Mouse (Mus musculus) liver, embryonic 14.5 days (tissue): Measurements from ENCODE around the gene Gm5862.
"Not testable (repeated sequence)": the region's sequence is repeated elsewhere in the genome, so short reads cannot be mapped to it uniquely, and the experiment has no call there.

Experiments
- CTCF ChIP-seq: IDR thresholded peaks from 2 replicates; pipeline ENCODE4 v1.5.1; 2016; ENCODE audit warnings: antibody characterized with exemption, low read depth, control low read depth
- EP300 ChIP-seq: IDR thresholded peaks from 2 replicates; pipeline ENCODE4 v1.6.1; 2016; ENCODE audit warnings: antibody characterized with exemption, low read depth

DNA sequence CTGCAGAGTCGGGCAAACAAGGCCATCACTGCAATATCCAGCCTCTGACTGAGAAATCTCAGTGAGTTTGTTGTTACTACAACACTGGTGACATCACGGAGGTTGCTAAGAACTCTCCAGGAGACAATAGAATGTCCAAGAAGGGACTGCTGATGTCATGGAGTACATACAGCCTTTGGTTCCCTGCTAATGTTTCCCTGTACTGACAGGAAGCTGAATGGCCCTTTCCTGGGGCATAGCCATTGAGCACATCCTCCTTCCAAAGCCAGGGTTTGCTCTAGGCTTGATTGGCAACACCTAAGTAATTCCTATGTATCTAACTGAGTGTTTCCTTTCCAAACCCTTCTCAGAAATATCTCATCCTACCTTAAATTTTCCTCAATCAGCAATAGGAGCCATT lies 16.7 kb upstream of the Gm5862 start, which contains the start of gene Speer4a:
- not testable (repeated sequence) for TF ChIP-seq CTCF, EP300
